ENCODE assay signal across 11 mouse cellular contexts in the genomic region with DNA sequence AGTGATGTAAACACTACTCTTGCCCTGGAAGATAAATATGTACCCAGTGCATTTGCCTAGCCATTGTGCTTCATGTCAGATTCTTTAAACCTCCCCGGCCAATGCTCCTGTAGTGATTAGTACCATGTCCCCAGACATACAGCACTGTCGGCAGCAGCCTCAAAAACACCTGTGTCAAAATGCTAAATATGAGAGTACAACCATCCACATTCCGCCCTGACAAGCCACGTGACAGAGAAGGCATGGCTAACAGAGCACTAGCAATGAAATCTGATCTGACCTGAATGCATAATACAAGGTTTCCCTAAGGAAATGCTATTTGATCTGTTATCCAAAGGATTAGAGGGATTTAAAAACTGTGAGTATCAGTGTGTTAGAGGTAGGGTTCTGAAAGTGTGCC.
DNase-seq lines count a peak whose midpoint lies in the region; ATAC-seq and TF ChIP-seq lines count a peak whose summit lies in the region.
"Had no signal": no experiment of that assay in that cellular context is flagged by ENCODE, and none has a peak within 500 bp of the region (broad histone marks: within the 10 kb centered on the region; RNA-seq: fewer than 3 reads in every experiment).

No protein-coding gene starts in this region.

- H3K36me3 ChIP-seq in forebrain, embryonic 14.5 days (ENCODE audit: control insufficient read depth, insufficient read depth, low read length): no peaks in the 10 kb centered on the region
- no peaks in the 10 kb centered on the region for H3K36me3 ChIP-seq in forebrain, embryonic 16.5 days (ENCODE audit: control insufficient read depth, insufficient read depth)
- no peaks in the 10 kb centered on the region for H3K36me3 ChIP-seq in kidney, postnatal 0 days (ENCODE audit: insufficient read depth, low read length)
- H3K36me3 ChIP-seq in stomach, embryonic 15.5 days: no peaks in the 10 kb centered on the region
- no peaks in the 10 kb centered on the region for H3K36me3 ChIP-seq in neural tube, embryonic 15.5 days

- 0 out of 2 replicates have a peak, but pooled peaks have one; percentile 16 for ATAC-seq in forebrain, embryonic 14.5 days
- no peak for ATAC-seq in forebrain, embryonic 16.5 days
- ATAC-seq in kidney, postnatal 0 days (replicated peaks; ENCODE audit: low FRiP score, low read depth): peak; percentile 33; the same call in 1 of the 2 replicates
- peak; percentile 50; the same call in 1 of the 2 replicates for ATAC-seq in stomach, embryonic 15.5 days (ENCODE audit: insufficient read depth, low FRiP score, low read depth)
- ATAC-seq in neural tube, embryonic 15.5 days (ENCODE audit: low FRiP score): no peak

- no peak for DNase-seq in forebrain, embryonic 14.5 days (ENCODE audit: low spot score)
- DNase-seq in lung, postnatal 36 days: peak; percentile 54
- DNase-seq in lung, postnatal 4 days: no peak
- DNase-seq in kidney, postnatal 0 days (ENCODE audit: low spot score): no peak
- no peak for DNase-seq in thymus, postnatal 4 days
- DNase-seq: cerebellum, postnatal 36 days; right cerebral cortex, postnatal 25 days had no signal

- no peak overlapping the region for H3K9ac ChIP-seq in forebrain, embryonic 14.5 days (ENCODE audit: low read length)
- no peak overlapping the region for H3K9ac ChIP-seq in forebrain, embryonic 16.5 days (replicated peaks; ENCODE audit: low read depth, low read length)
- H3K9ac ChIP-seq in kidney, postnatal 0 days (ENCODE audit: low read depth, low read length): no peak overlapping the region
- no peak overlapping the region for H3K9ac ChIP-seq in stomach, embryonic 15.5 days
- no peak overlapping the region for H3K9ac ChIP-seq in neural tube, embryonic 15.5 days (replicated peaks)
- H3K9ac ChIP-seq: liver, embryonic 15.5 days had no signal

- peaks cover 7% of the 10 kb centered on the region; the same call in 1 of the 2 replicates for H3K4me1 ChIP-seq in forebrain, embryonic 14.5 days (ENCODE audit: control insufficient read depth, insufficient read depth, low read length)
- peaks cover 4% of the 10 kb centered on the region for H3K4me1 ChIP-seq in forebrain, embryonic 16.5 days (replicated peaks; ENCODE audit: control insufficient read depth, insufficient read depth, low read length)
- H3K4me1 ChIP-seq in kidney, postnatal 0 days (replicated peaks; ENCODE audit: insufficient read depth, low read length): no peaks in the 10 kb centered on the region
- H3K4me1 ChIP-seq in stomach, embryonic 15.5 days: no peaks in the 10 kb centered on the region
- H3K4me1 ChIP-seq in neural tube, embryonic 15.5 days: 0 out of 2 replicates have a peak, but pooled peaks cover 3% of the 10 kb centered on the region
- H3K4me1 ChIP-seq: liver, embryonic 15.5 days had no signal

- H3K4me2 ChIP-seq in forebrain, embryonic 14.5 days (ENCODE audit: low read length): no peak overlapping the region
- no peak overlapping the region for H3K4me2 ChIP-seq in forebrain, embryonic 16.5 days (ENCODE audit: low read length)
- H3K4me2 ChIP-seq in kidney, postnatal 0 days (ENCODE audit: low read length): no peak overlapping the region
- no peak overlapping the region for H3K4me2 ChIP-seq in stomach, embryonic 15.5 days
- no peak overlapping the region for H3K4me2 ChIP-seq in neural tube, embryonic 15.5 days
- H3K4me2 ChIP-seq: liver, embryonic 15.5 days had no signal

- no peak overlapping the region for H3K27ac ChIP-seq in forebrain, embryonic 14.5 days (ENCODE audit: low read depth, low read length)
- H3K27ac ChIP-seq in forebrain, embryonic 16.5 days (ENCODE audit: low read length): no peak overlapping the region
- H3K27ac ChIP-seq in kidney, postnatal 0 days: no peak overlapping the region; the same call in 1 of the 2 replicates
- H3K27ac ChIP-seq in stomach, embryonic 15.5 days: no peak overlapping the region
- no peak overlapping the region for H3K27ac ChIP-seq in neural tube, embryonic 15.5 days (replicated peaks)
- H3K27ac ChIP-seq: liver, embryonic 15.5 days had no signal

- no peak for TF ChIP-seq CTCF in kidney, postnatal 0 days (IDR thresholded peaks at IDR 0.05; ENCODE audit: low read depth)

- H3K27me3 ChIP-seq in forebrain, embryonic 14.5 days (replicated peaks; ENCODE audit: control insufficient read depth, insufficient read depth, low read length): no peaks in the 10 kb centered on the region
- no peaks in the 10 kb centered on the region for H3K27me3 ChIP-seq in forebrain, embryonic 16.5 days (replicated peaks; ENCODE audit: control insufficient read depth, insufficient read depth, low read length)
- no peaks in the 10 kb centered on the region for H3K27me3 ChIP-seq in kidney, postnatal 0 days (ENCODE audit: insufficient read depth, low read length)
- H3K27me3 ChIP-seq in stomach, embryonic 15.5 days (replicated peaks): no peaks in the 10 kb centered on the region
- H3K27me3 ChIP-seq in neural tube, embryonic 15.5 days (replicated peaks): no peaks in the 10 kb centered on the region
- H3K27me3 ChIP-seq: liver, embryonic 15.5 days had no signal

- no peaks in the 10 kb centered on the region for H3K9me3 ChIP-seq in forebrain, embryonic 14.5 days (replicated peaks; ENCODE audit: control insufficient read depth, low read length)
- peaks cover 4% of the 10 kb centered on the region; the same call in 1 of the 2 replicates for H3K9me3 ChIP-seq in forebrain, embryonic 16.5 days (ENCODE audit: control insufficient read depth, low read length)
- no peaks in the 10 kb centered on the region for H3K9me3 ChIP-seq in kidney, postnatal 0 days (replicated peaks; ENCODE audit: low read length)
- H3K9me3 ChIP-seq in stomach, embryonic 15.5 days: no peaks in the 10 kb centered on the region
- H3K9me3 ChIP-seq in neural tube, embryonic 15.5 days (replicated peaks): no peaks in the 10 kb centered on the region
- H3K9me3 ChIP-seq: liver, embryonic 15.5 days had no signal

- 45% methylated on average over 4 of the region's 4 CpGs for WGBS in forebrain, embryonic 14.5 days
- WGBS in forebrain, embryonic 16.5 days: 52% methylated on average over 4 of the region's 4 CpGs
- 38% methylated on average over 4 of the region's 4 CpGs for WGBS in kidney, postnatal 0 days
- 30% methylated on average over 4 of the region's 4 CpGs for WGBS in stomach, embryonic 15.5 days
- WGBS in neural tube, embryonic 15.5 days: 50% methylated on average over 4 of the region's 4 CpGs

- no peak overlapping the region for H3K4me3 ChIP-seq in forebrain, embryonic 14.5 days (ENCODE audit: low read depth, low read length)
- no peak overlapping the region for H3K4me3 ChIP-seq in forebrain, embryonic 16.5 days (replicated peaks; ENCODE audit: low read length)
- no peak overlapping the region for H3K4me3 ChIP-seq in kidney, postnatal 0 days (replicated peaks; ENCODE audit: low read depth, low read length)
- no peak overlapping the region for H3K4me3 ChIP-seq in stomach, embryonic 15.5 days (replicated peaks)
- H3K4me3 ChIP-seq in neural tube, embryonic 15.5 days (replicated peaks): no peak overlapping the region
- H3K4me3 ChIP-seq: liver, embryonic 15.5 days had no signal

Comparison
In these comparisons a context has a peak if more than half of its experiments do, and no peak if none do; other contexts are left out.
1. ATAC-seq: peak in forebrain, embryonic 14.5 days (single experiment), kidney, postnatal 0 days (single experiment) and stomach, embryonic 15.5 days (single experiment); none in forebrain, embryonic 16.5 days (single experiment) and neural tube, embryonic 15.5 days (single experiment).